Mouse (Mus musculus): Measurements from ENCODE around the gene Arid1b. TPM values are rescaled to one million over a fixed set of nuclear protein-coding genes. Genes with fewer than 3 reads are reported as not detected.

Gene Arid1b
- polyA plus RNA-seq, 1 experiment from 2014 or later: 11.2 TPM

- Histone ChIP-seq H3K36me3 (no peaks in the 10 kb centered on the region), H3K4me2 (no peak overlapping the region), H3K27ac (no peak overlapping the region), H3K4me1 (no peaks in the 10 kb centered on the region), H3K9ac (no peak overlapping the region), H3K4me3 (replicated peaks) (no peak overlapping the region), H3K27me3 (replicated peaks) (no peaks in the 10 kb centered on the region), H3K9me3 (no peaks in the 10 kb centered on the region)
- no peak for ATAC-seq (ENCODE audit: insufficient read depth, low FRiP score, low read depth)
- 86% methylated on average over 5 of the region's 5 CpGs for WGBS
Measured at GRCm38 (mm10) chr17:5045613-5046012, 51.5 kb downstream of the Arid1b start.

DNA sequence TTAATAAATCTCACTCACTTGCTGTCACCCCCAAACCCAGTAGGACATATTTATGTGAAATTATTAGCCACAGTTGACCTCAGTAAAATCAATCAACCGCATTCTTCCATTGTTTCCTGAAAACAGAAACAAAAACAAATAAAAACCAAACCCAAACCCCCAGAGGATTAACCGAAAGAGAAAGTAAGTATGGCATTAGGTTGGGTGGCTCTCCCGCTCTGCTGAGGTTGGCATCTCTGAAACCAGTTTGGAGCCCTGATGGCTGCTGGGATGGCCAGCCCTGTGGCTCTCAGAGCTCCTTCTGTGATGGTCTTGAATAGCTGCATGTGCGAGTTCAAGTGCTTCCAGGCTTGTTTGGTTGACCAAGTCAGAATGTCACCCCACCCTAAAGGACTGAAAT, 53.2 kb downstream of the Arid1b start:
- no peaks in the 10 kb centered on the region for H3K27me3 ChIP-seq (replicated peaks)
- H3K4me2 ChIP-seq: no peak overlapping the region
- no peaks in the 10 kb centered on the region for H3K9me3 ChIP-seq
- H3K27ac ChIP-seq: no peak overlapping the region
- H3K36me3 ChIP-seq: no peaks in the 10 kb centered on the region
- H3K4me1 ChIP-seq: 0 out of 2 replicates have a peak, but pooled peaks cover 5% of the 10 kb centered on the region
- H3K4me3 ChIP-seq (replicated peaks): no peak overlapping the region
- H3K9ac ChIP-seq: no peak overlapping the region
- no peak for ATAC-seq (ENCODE audit: insufficient read depth, low FRiP score, low read depth)
- WGBS: 88% methylated on average over 4 of the region's 4 CpGs

GRCm38 (mm10) chr17:5050266-5050665, 56.1 kb downstream of the Arid1b start:
- WGBS: 68% methylated on average over 8 of the region's 8 CpGs
- Histone ChIP-seq H3K4me2 (no peak overlapping the region), H3K4me3 (replicated peaks) (no peak overlapping the region), H3K9ac (no peak overlapping the region), H3K36me3 (no peaks in the 10 kb centered on the region), H3K27me3 (replicated peaks) (no peaks in the 10 kb centered on the region), H3K9me3 (no peaks in the 10 kb centered on the region), H3K4me1 (peaks cover 22% of the 10 kb centered on the region), H3K27ac (no peak overlapping the region)
- no peak for ATAC-seq (ENCODE audit: insufficient read depth, low FRiP score, low read depth)

GRCm38 (mm10) chr17:5050970-5051530, 56.9 kb downstream of the Arid1b start:
- H3K4me2 ChIP-seq: no peak overlapping the region
- no peak for ATAC-seq (ENCODE audit: insufficient read depth, low FRiP score, low read depth)
- no peaks in the 10 kb centered on the region for H3K9me3 ChIP-seq
- no peaks in the 10 kb centered on the region for H3K27me3 ChIP-seq (replicated peaks)
- H3K4me1 ChIP-seq: peaks cover 30% of the 10 kb centered on the region
- H3K36me3 ChIP-seq: no peaks in the 10 kb centered on the region
- 73% methylated on average over 7 of the region's 7 CpGs for WGBS
- no peak overlapping the region for H3K9ac ChIP-seq
- H3K27ac ChIP-seq: no peak overlapping the region
- H3K4me3 ChIP-seq (replicated peaks): no peak overlapping the region

GRCm38 (mm10) chr17:5052091-5052799, 58.1 kb downstream of the Arid1b start:
- Histone ChIP-seq H3K4me1 (peaks cover 41% of the 10 kb centered on the region), H3K4me3 (replicated peaks) (no peak overlapping the region), H3K27me3 (replicated peaks) (no peaks in the 10 kb centered on the region), H3K9me3 (no peaks in the 10 kb centered on the region), H3K36me3 (no peaks in the 10 kb centered on the region), H3K4me2 (no peak overlapping the region), H3K27ac (no peak overlapping the region; the same call in 1 of the 2 replicates), H3K9ac (no peak overlapping the region)
- WGBS: 55% methylated on average over 10 of the region's 10 CpGs
- ATAC-seq (ENCODE audit: insufficient read depth, low FRiP score, low read depth): no peak

DNA sequence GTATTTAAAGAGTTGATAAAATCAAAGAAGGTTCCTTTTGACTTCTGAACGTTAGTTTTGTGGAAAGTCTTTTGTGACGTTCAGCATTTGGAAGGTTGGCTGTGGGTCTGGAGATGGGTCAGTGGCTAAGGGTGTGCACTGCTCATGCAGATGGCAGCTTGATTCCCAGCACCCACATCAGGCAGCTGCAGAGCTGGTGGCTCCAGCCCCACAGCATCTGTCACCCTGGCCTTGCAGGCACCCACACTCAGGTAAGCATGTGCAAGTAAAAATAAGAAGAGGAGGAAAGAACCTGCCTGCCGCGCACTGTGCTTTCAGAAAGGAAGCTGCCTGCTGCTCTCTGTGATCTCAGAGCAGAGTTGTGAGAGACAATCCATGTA, 58.7 kb downstream of the Arid1b start:
- Histone ChIP-seq H3K4me2 (no peak overlapping the region), H3K4me1 (peaks cover 46% of the 10 kb centered on the region), H3K9ac (no peak overlapping the region), H3K27ac (peak overlapping the region; percentile 46), H3K9me3 (no peaks in the 10 kb centered on the region), H3K36me3 (no peaks in the 10 kb centered on the region), H3K27me3 (replicated peaks) (no peaks in the 10 kb centered on the region), H3K4me3 (replicated peaks) (no peak overlapping the region)
- ATAC-seq (ENCODE audit: insufficient read depth, low FRiP score, low read depth): no peak
- WGBS: 63% methylated on average over 4 of the region's 4 CpGs

DNA sequence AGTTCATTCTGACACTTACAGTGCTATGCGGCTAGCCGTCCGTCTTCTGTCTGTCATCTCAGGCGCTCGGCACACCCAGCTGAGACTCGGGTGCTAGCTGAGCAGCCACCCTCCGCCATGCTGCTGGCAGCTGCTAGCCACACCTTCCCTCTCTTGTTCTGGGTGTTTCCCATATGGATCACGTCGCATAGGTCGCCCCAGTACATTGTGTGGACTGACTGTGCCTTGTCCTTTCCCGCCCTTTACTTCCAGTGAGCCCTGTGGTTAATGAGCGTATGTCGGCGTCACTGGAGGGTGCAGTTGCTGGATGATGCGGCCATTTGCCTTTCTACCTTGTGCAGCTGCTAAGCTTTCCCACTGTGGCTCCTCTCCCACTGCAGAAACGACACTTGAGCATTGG, 59.1 kb downstream of the Arid1b start:
- no peak overlapping the region for H3K9ac ChIP-seq
- peak overlapping the region; percentile 46 for H3K27ac ChIP-seq
- H3K4me1 ChIP-seq: peaks cover 49% of the 10 kb centered on the region
- H3K4me3 ChIP-seq (replicated peaks): no peak overlapping the region
- H3K4me2 ChIP-seq: no peak overlapping the region
- ATAC-seq (ENCODE audit: insufficient read depth, low FRiP score, low read depth): peak; percentile 82
- no peaks in the 10 kb centered on the region for H3K27me3 ChIP-seq (replicated peaks)
- H3K9me3 ChIP-seq: no peaks in the 10 kb centered on the region
- WGBS: 54% methylated on average over 16 of the region's 16 CpGs
- no peaks in the 10 kb centered on the region for H3K36me3 ChIP-seq

DNA sequence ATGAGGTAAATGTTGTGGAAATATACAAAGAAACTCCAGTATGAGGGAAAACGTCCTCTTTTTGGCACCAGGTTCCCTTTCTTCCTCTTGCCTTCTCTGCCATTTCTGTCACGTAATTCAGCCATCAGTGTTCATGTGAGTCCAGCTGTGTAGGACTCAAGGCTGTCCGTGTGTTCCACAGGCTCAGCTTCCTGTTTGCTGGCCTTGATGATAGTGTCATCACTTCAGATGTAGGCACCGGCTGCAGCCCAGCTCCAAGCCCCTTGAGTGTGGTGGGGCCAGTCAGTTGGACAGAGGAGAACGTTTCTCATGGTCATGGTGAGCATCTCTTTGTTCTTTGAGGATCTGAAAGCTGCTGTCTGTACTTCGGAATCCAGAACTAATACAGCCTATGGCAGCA, 61.3 kb downstream of the Arid1b start:
- Histone ChIP-seq H3K4me1 (peaks cover 64% of the 10 kb centered on the region), H3K36me3 (no peaks in the 10 kb centered on the region), H3K9me3 (no peaks in the 10 kb centered on the region), H3K9ac (no peak overlapping the region), H3K27ac (no peak overlapping the region), H3K4me2 (no peak overlapping the region), H3K4me3 (replicated peaks) (no peak overlapping the region), H3K27me3 (replicated peaks) (no peaks in the 10 kb centered on the region)
- no peak for ATAC-seq (ENCODE audit: insufficient read depth, low FRiP score, low read depth)
- 62% methylated on average over 6 of the region's 6 CpGs for WGBS

GRCm38 (mm10) chr17:5056654-5057053, 62.5 kb downstream of the Arid1b start:
- Histone ChIP-seq H3K4me2 (no peak overlapping the region), H3K9ac (no peak overlapping the region), H3K27me3 (replicated peaks) (no peaks in the 10 kb centered on the region), H3K4me3 (replicated peaks) (no peak overlapping the region), H3K4me1 (peaks cover 64% of the 10 kb centered on the region), H3K27ac (peak overlapping the region; percentile 26; the same call in 1 of the 2 replicates), H3K36me3 (no peaks in the 10 kb centered on the region), H3K9me3 (no peaks in the 10 kb centered on the region)
- no peak for ATAC-seq (ENCODE audit: insufficient read depth, low FRiP score, low read depth)
- WGBS: 61% methylated on average over 4 of the region's 4 CpGs

GRCm38 (mm10) chr17:5057286-5057685, 63.2 kb downstream of the Arid1b start:
- no peak overlapping the region for H3K4me3 ChIP-seq (replicated peaks)
- H3K4me1 ChIP-seq: peaks cover 59% of the 10 kb centered on the region
- H3K4me2 ChIP-seq: 0 out of 2 replicates have a peak overlapping the region, but pooled peaks have one; percentile 14
- H3K27ac ChIP-seq: peak overlapping the region; percentile 74
- no peaks in the 10 kb centered on the region for H3K9me3 ChIP-seq
- H3K36me3 ChIP-seq: no peaks in the 10 kb centered on the region
- 9% methylated on average over 4 of the region's 4 CpGs for WGBS
- ATAC-seq (ENCODE audit: insufficient read depth, low FRiP score, low read depth): no peak
- H3K27me3 ChIP-seq (replicated peaks): no peaks in the 10 kb centered on the region
- no peak overlapping the region for H3K9ac ChIP-seq

DNA sequence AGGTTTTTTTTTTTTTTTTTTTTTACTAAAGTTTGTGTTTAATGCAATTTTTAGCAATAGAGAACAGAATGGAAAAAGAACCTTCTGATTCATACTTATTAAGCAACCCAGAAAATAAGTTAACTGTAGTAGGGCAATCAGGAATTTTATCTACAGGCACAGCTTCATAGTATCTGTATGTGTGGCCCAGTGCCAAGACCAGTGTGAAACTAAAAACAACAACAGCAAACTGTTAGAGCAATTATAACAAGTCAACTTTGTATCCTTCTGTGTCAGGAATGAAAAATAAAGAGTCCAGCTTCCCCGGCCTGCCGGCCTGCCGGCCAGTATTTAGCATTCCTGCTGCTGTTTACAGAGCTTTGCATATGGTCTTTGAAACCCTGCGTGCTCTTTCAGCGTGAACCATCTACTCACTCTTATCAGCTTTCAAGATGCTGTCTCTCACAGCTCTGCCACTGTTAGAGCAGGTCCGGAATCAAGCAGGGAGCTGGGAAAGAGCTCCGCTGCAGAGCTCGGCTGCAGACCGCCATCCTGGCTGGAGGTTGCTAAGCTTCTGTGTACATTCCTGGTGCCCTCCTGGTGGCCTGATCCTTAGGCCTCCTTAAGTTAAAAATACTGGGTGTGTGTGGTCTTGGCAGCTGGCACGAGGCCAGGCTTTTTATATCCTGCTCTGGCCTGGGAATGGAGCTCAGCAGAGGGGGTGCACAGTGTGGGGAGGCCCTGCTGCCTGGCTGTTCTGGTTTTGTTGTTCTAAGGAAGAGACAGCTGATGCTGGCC, 64.0 kb downstream of the Arid1b start:
- H3K4me2 ChIP-seq: peak overlapping the region; percentile 43
- ATAC-seq (ENCODE audit: insufficient read depth, low FRiP score, low read depth): peak; percentile 91
- H3K4me1 ChIP-seq: peaks cover 56% of the 10 kb centered on the region
- H3K27ac ChIP-seq: peak overlapping the region; percentile 78
- WGBS: 4% methylated on average over 10 of the region's 10 CpGs
- no peaks in the 10 kb centered on the region for H3K27me3 ChIP-seq (replicated peaks)
- no peaks in the 10 kb centered on the region for H3K36me3 ChIP-seq
- H3K9ac ChIP-seq: no peak overlapping the region
- no peak overlapping the region; the same call in 1 of the 2 replicates for H3K4me3 ChIP-seq (replicated peaks)
- H3K9me3 ChIP-seq: no peaks in the 10 kb centered on the region

DNA sequence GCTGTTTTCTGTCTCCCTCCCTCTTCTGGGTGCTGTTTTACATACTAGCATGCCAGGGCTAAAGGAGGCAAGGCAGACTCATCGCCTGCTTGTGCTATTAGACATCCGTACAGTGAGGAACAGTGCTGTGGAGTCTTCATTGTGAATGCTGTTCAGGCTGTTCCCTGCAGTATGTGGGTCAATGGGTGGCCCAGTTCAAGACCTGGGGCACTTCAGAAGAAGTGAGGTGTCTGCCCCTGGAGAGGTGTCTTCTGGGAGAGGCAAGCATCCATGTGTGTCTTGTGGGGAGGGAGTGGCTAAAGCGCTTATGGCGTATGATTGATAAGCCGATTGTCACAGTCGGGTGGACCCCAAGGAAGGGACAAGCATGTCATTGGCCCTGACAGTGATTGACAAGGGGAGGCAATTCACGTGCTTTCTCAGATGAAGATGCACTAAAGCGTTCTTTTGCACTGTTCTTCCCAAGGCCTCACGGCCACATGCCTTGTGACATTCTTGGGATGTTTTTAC, 65.0 kb downstream of the Arid1b start:
- Histone ChIP-seq H3K9me3 (no peaks in the 10 kb centered on the region), H3K4me1 (peaks cover 54% of the 10 kb centered on the region), H3K4me3 (replicated peaks) (no peak overlapping the region), H3K9ac (no peak overlapping the region), H3K27ac (peak overlapping the region; percentile 64; the same call in 1 of the 2 replicates), H3K27me3 (replicated peaks) (no peaks in the 10 kb centered on the region), H3K36me3 (no peaks in the 10 kb centered on the region), H3K4me2 (no peak overlapping the region)
- no peak for ATAC-seq (ENCODE audit: insufficient read depth, low FRiP score, low read depth)
- WGBS: 59% methylated on average over 9 of the region's 9 CpGs

Data from stomach, embryonic 15.5 days (tissue).